Mouse (Mus musculus): ENCODE measurements around the gene Gnb1. TPM values are rescaled to one million over a fixed set of nuclear protein-coding genes. Genes with fewer than 3 reads are reported as not detected.

The Gnb1 gene
- polyA plus RNA-seq, 1 experiment from 2014 or later: 1,017 TPM

DNA sequence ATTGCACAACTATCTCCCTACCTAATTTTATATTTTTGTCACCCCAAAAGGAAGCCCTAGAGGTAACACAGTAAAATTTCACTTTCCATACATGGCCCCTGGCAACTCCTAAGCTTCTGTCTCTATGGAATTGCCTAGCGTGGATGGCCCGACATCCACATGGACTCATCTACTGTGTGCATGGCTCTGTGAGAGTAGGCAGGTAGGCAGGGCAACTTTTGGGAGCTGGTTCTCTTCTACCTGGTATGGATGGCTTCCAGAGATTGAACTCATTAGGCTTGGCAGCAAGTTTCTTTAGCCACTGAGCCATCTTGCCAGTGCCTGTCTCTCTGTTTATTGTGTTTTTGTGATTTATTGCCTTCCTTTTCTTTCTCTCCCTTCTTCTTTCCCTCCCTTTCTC lies 23.6 kb downstream of the Gnb1 start:
- Histone ChIP-seq H3K4me1 (ENCODE audit: control insufficient read depth, insufficient read depth, low read depth, low read length) (peaks cover 3% of the 10 kb centered on the region; the same call in 1 of the 2 replicates), H3K4me3 (ENCODE audit: low read length) (no peak overlapping the region), H3K27ac (ENCODE audit: low read depth, low read length) (no peak overlapping the region), H3K9ac (ENCODE audit: low read depth, low read length) (no peak overlapping the region), H3K9me3 (ENCODE audit: control insufficient read depth, low read length) (no peaks in the 10 kb centered on the region), H3K27me3 (replicated peaks; ENCODE audit: control insufficient read depth, insufficient read depth, low read length) (no peaks in the 10 kb centered on the region), H3K36me3 (ENCODE audit: control insufficient read depth, insufficient read depth, low read length) (no peaks in the 10 kb centered on the region), H3K4me2 (ENCODE audit: low read length) (no peak overlapping the region)
- ATAC-seq: no peak
- 56% methylated on average over 2 of the region's 2 CpGs for WGBS

DNA sequence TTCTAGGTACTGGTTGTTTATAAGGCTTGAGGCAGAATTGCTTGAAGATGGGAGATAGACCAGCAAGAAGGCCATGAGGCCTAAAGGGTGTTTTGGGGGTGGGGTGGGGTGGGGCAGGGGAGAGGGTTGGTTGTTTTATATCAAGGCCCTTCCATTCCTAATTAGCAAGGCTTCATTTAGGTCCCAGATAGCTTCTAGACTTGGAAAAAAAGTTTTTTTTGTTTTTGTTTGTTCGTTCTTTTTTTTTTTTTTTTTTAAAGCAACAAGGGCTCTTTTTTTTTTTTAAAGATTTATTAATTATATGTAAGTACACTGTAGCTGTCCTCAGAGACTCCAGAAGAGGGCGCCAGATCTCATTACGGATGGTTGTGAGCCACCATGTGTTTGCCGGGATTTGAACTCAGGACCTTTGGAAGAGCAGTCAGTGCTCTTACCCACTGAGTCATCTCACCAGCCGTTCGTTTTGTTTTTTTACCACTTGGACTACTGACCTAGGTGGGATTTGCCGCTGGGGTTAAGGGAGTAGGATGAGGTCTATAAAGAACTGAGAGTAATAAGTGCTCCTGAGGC lies 26.9 kb downstream of the Gnb1 start:
- no peak overlapping the region for H3K9ac ChIP-seq (ENCODE audit: low read depth, low read length)
- H3K9me3 ChIP-seq (ENCODE audit: control insufficient read depth, low read length): no peaks in the 10 kb centered on the region
- H3K27me3 ChIP-seq (replicated peaks; ENCODE audit: control insufficient read depth, insufficient read depth, low read length): no peaks in the 10 kb centered on the region
- H3K27ac ChIP-seq (ENCODE audit: low read depth, low read length): no peak overlapping the region
- no peaks in the 10 kb centered on the region for H3K36me3 ChIP-seq (ENCODE audit: control insufficient read depth, insufficient read depth, low read length)
- no peak overlapping the region for H3K4me2 ChIP-seq (ENCODE audit: low read length)
- H3K4me3 ChIP-seq (ENCODE audit: low read length): no peak overlapping the region
- ATAC-seq: no peak
- no peaks in the 10 kb centered on the region for H3K4me1 ChIP-seq (ENCODE audit: control insufficient read depth, insufficient read depth, low read depth, low read length)
- 86% methylated on average over 7 of the region's 7 CpGs for WGBS

DNA sequence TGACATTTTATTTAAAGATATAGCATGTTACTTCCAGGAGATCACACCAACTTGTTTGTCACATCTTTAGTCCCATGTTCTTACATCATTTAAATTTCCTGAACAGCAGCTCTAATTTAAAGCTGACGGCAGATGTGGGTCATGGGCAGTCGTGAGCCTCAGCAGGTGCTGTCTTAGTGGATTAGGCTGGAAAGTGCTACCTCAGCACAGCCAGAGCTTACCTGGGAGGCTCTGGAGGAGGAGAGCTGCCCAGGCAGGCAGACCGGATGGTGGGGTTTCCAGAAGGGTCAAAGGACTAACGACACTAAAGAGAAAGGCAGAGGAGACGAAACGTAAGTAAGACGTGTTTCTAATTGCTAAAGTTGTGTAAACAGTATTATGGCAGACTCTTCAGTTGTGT lies 31.2 kb downstream of the Gnb1 start:
- no peaks in the 10 kb centered on the region for H3K27me3 ChIP-seq (replicated peaks; ENCODE audit: control insufficient read depth, insufficient read depth, low read length)
- H3K4me3 ChIP-seq (ENCODE audit: low read length): no peak overlapping the region
- no peak overlapping the region for H3K9ac ChIP-seq (ENCODE audit: low read depth, low read length)
- no peaks in the 10 kb centered on the region for H3K4me1 ChIP-seq (ENCODE audit: control insufficient read depth, insufficient read depth, low read depth, low read length)
- ATAC-seq: no peak
- no peak overlapping the region for H3K4me2 ChIP-seq (ENCODE audit: low read length)
- no peak overlapping the region for H3K27ac ChIP-seq (ENCODE audit: low read depth, low read length)
- H3K36me3 ChIP-seq (ENCODE audit: control insufficient read depth, insufficient read depth, low read length): no peaks in the 10 kb centered on the region
- WGBS: 75% methylated on average over 7 of the region's 7 CpGs
- no peaks in the 10 kb centered on the region for H3K9me3 ChIP-seq (ENCODE audit: control insufficient read depth, low read length)

DNA sequence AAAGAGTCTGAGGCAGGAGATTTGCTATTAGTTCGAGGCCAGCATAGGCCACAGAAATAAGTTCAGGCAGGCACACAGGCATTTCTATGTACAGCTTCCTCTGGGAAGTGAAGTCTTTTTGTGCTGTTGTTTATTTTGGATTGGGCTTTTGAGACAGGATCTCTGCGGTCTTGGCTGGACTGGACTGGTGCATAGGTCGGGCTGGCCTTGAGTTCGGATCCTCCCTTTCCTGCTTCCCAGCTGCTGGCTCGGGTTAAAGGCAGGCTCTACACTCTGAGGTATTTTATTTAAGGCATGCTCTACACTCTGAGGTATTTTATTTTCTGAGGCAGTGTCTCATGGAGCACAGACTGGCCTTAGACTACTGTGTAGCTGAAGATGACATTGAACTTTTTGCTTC lies 34.6 kb downstream of the Gnb1 start:
- no peak overlapping the region for H3K4me3 ChIP-seq (ENCODE audit: low read length)
- H3K9ac ChIP-seq (ENCODE audit: low read depth, low read length): no peak overlapping the region
- H3K27ac ChIP-seq (ENCODE audit: low read depth, low read length): no peak overlapping the region
- H3K27me3 ChIP-seq (replicated peaks; ENCODE audit: control insufficient read depth, insufficient read depth, low read length): no peaks in the 10 kb centered on the region
- H3K36me3 ChIP-seq (ENCODE audit: control insufficient read depth, insufficient read depth, low read length): peaks cover 12% of the 10 kb centered on the region
- no peak overlapping the region for H3K4me2 ChIP-seq (ENCODE audit: low read length)
- no peak for ATAC-seq
- H3K4me1 ChIP-seq (ENCODE audit: control insufficient read depth, insufficient read depth, low read depth, low read length): no peaks in the 10 kb centered on the region
- 86% methylated on average over 5 of the region's 5 CpGs for WGBS
- H3K9me3 ChIP-seq (ENCODE audit: control insufficient read depth, low read length): no peaks in the 10 kb centered on the region

DNA sequence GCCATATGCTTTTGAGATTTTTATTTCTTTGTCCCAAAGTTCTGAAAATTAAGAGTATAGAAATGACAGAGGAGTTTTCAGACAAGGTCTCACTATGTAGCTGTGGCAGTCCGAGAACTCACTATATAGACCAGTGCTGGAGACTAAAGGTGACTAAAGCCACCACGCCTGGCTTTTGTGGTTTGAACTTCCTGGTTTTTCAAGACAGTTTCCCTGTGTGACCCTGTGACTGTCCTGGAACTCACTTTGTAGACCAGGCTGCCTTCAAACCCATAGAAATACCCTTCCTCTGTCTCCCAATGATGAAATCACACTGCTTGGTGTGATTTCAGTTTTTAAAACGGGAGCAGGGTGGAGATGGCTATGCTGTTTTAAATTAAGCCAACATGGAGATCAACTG lies 38.1 kb downstream of the Gnb1 start:
- Histone ChIP-seq H3K4me3 (ENCODE audit: low read length) (no peak overlapping the region), H3K4me2 (ENCODE audit: low read length) (no peak overlapping the region), H3K9ac (ENCODE audit: low read depth, low read length) (no peak overlapping the region), H3K27ac (ENCODE audit: low read depth, low read length) (no peak overlapping the region), H3K9me3 (ENCODE audit: control insufficient read depth, low read length) (no peaks in the 10 kb centered on the region), H3K4me1 (ENCODE audit: control insufficient read depth, insufficient read depth, low read depth, low read length) (no peaks in the 10 kb centered on the region), H3K36me3 (ENCODE audit: control insufficient read depth, insufficient read depth, low read length) (peaks cover 14% of the 10 kb centered on the region), H3K27me3 (replicated peaks; ENCODE audit: control insufficient read depth, insufficient read depth, low read length) (no peaks in the 10 kb centered on the region)
- ATAC-seq: no peak
- 88% methylated on average over 3 of the region's 3 CpGs for WGBS

DNA sequence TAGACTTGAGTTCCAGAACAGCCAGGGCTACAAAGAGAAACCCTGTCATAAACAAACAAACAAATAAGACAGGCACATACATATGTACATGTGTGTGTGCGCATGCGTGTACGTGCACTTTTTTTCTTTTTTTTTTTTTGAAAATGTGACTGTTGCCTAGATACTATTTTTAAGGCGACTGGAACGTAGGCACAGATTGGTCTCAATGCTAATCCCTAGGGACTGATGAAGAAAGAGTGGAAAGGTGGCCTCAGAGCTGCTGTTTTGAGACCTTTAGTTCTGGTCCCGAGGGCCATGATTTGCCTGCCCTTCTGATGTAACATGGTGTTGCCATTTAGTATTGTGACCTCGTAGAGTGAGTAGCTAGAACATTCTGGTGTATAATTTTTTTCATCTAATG lies 58.8 kb downstream of the Gnb1 start:
- peaks cover 28% of the 10 kb centered on the region for H3K36me3 ChIP-seq (ENCODE audit: control insufficient read depth, insufficient read depth, low read length)
- H3K9ac ChIP-seq (ENCODE audit: low read depth, low read length): no peak overlapping the region
- no peak overlapping the region for H3K4me3 ChIP-seq (ENCODE audit: low read length)
- H3K9me3 ChIP-seq (ENCODE audit: control insufficient read depth, low read length): no peaks in the 10 kb centered on the region
- H3K4me1 ChIP-seq (ENCODE audit: control insufficient read depth, insufficient read depth, low read depth, low read length): no peaks in the 10 kb centered on the region
- H3K27ac ChIP-seq (ENCODE audit: low read depth, low read length): no peak overlapping the region
- WGBS: 91% methylated on average over 7 of the region's 7 CpGs
- H3K4me2 ChIP-seq (ENCODE audit: low read length): no peak overlapping the region
- ATAC-seq: no peak
- no peaks in the 10 kb centered on the region for H3K27me3 ChIP-seq (replicated peaks; ENCODE audit: control insufficient read depth, insufficient read depth, low read length)

DNA sequence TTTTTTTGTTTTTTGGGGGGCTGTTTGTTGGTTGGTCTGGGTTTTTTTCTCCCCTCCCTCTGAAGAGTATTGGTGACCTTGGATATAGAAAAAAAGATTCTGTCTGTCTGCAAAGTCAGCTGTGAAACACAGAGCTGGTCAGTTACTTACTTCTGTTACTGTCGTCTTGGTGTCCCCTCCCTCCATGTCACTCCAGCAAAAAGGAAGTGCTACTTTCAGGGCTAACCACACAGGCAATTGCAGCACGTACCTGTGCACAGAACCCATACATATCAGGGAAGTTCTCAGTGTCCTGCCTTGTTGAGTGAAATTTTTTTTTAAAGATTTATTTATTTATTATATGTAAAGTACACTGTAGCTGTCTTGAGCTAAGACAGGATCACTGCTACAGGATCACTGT lies 59.3 kb downstream of the Gnb1 start:
- no peak overlapping the region for H3K4me2 ChIP-seq (ENCODE audit: low read length)
- H3K9me3 ChIP-seq (ENCODE audit: control insufficient read depth, low read length): no peaks in the 10 kb centered on the region
- ATAC-seq: no peak
- no peaks in the 10 kb centered on the region for H3K4me1 ChIP-seq (ENCODE audit: control insufficient read depth, insufficient read depth, low read depth, low read length)
- no peak overlapping the region for H3K27ac ChIP-seq (ENCODE audit: low read depth, low read length)
- H3K36me3 ChIP-seq (ENCODE audit: control insufficient read depth, insufficient read depth, low read length): peaks cover 28% of the 10 kb centered on the region
- WGBS: 84% methylated on average over 2 of the region's 2 CpGs
- no peaks in the 10 kb centered on the region for H3K27me3 ChIP-seq (replicated peaks; ENCODE audit: control insufficient read depth, insufficient read depth, low read length)
- no peak overlapping the region for H3K4me3 ChIP-seq (ENCODE audit: low read length)
- no peak overlapping the region for H3K9ac ChIP-seq (ENCODE audit: low read depth, low read length)

DNA sequence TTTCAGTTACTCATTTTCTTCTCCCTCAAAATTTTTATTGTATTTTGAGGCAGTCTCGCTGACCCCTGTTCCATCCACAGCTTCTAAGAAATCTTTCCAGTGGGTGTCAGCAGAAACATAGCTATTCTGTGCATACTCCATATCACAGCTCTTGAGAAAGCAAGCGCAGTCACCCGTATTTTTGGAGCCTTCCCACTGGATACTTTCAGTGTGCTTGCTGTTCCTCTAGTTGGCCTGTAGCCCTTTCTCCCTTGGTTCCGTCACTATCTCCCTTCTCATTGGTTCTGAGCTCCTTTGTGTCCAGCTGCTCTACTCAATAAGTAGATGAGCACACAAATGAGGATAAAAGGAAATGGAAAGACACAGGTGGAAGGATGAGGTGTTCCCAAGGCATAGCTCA lies 59.9 kb downstream of the Gnb1 start:
- no peak overlapping the region for H3K9ac ChIP-seq (ENCODE audit: low read depth, low read length)
- ATAC-seq: no peak
- no peaks in the 10 kb centered on the region for H3K27me3 ChIP-seq (replicated peaks; ENCODE audit: control insufficient read depth, insufficient read depth, low read length)
- H3K4me1 ChIP-seq (ENCODE audit: control insufficient read depth, insufficient read depth, low read depth, low read length): no peaks in the 10 kb centered on the region
- H3K4me3 ChIP-seq (ENCODE audit: low read length): no peak overlapping the region
- peaks cover 25% of the 10 kb centered on the region for H3K36me3 ChIP-seq (ENCODE audit: control insufficient read depth, insufficient read depth, low read length)
- H3K4me2 ChIP-seq (ENCODE audit: low read length): no peak overlapping the region
- H3K9me3 ChIP-seq (ENCODE audit: control insufficient read depth, low read length): no peaks in the 10 kb centered on the region
- H3K27ac ChIP-seq (ENCODE audit: low read depth, low read length): no peak overlapping the region
- WGBS: 92% methylated on average over 4 of the region's 4 CpGs

DNA sequence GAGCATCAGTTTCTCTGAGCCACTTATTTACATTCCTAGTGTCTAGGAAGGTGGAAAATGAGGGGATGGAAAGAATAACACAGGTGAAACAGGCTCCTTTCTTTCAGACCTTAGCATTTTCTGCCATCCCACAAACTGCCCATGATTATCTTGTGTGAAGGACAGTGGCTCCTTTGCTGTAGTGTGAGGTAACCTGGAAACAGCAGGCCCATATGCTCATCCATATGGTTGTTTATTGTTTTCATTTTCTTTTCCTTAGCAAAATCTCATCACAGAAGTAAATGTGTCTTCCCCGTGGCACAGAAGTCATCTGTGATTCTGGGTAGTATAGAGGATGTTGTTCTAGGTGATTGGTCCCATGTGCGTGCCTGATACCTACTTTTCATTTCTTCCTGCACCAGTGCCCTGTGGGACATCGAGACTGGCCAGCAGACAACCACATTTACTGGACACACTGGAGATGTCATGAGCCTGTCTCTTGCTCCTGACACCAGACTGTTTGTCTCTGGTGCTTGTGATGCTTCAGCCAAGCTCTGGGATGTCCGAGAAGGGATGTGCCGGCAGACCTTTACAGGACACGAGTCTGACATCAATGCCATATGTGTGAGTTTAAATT lies 61.9 kb downstream of the Gnb1 start:
- Histone ChIP-seq H3K27ac (ENCODE audit: low read depth, low read length) (no peak overlapping the region), H3K27me3 (replicated peaks; ENCODE audit: control insufficient read depth, insufficient read depth, low read length) (no peaks in the 10 kb centered on the region), H3K9me3 (ENCODE audit: control insufficient read depth, low read length) (no peaks in the 10 kb centered on the region), H3K9ac (ENCODE audit: low read depth, low read length) (no peak overlapping the region), H3K4me3 (ENCODE audit: low read length) (no peak overlapping the region), H3K36me3 (ENCODE audit: control insufficient read depth, insufficient read depth, low read length) (peaks cover 33% of the 10 kb centered on the region), H3K4me2 (ENCODE audit: low read length) (no peak overlapping the region), H3K4me1 (ENCODE audit: control insufficient read depth, insufficient read depth, low read depth, low read length) (no peaks in the 10 kb centered on the region)
- no peak for ATAC-seq
- 88% methylated on average over 6 of the region's 6 CpGs for WGBS
